Mouse (Mus musculus) embryonic fibroblast, embryonic 13.5 days (primary cell): Measurements from ENCODE around the gene Tctn1.

Source experiments
- CTCF ChIP-seq: IDR thresholded peaks from 2 replicates; pipeline ENCODE4 v1.5.1; 2011; ENCODE audit warnings: mild to moderate bottlenecking, control low read depth, low read length, moderate library complexity, borderline replicate concordance; ENCODE audit not compliant: insufficient read depth
- POLR2A ChIP-seq: IDR thresholded peaks from 2 replicates; pipeline ENCODE4 v1.6.1; 2011; ENCODE audit warnings: low read depth, mild to moderate bottlenecking, control low read depth, low read length, moderate library complexity

GRCm38 (mm10) chr5:122213861-122214260, 50.4 kb downstream of the Tctn1 start:
- TF ChIP-seq CTCF = no peak
- no peak for TF ChIP-seq POLR2A
